ENCODE assay signal across 17 mouse cellular contexts in genomic region chr11:77960898-77961297, GRCm38 (mm10). TPM values are rescaled to one million over a fixed set of nuclear protein-coding genes. Genes with fewer than 3 reads are reported as not detected.
A peak's percentile ranks its signal among the peaks of the same experiment; 100 is the strongest.
DNase-seq lines count a peak whose midpoint lies in the region; ATAC-seq and TF ChIP-seq lines count a peak whose summit lies in the region.
"Had no signal": no experiment of that assay in that cellular context is flagged by ENCODE, and none has a peak within 500 bp of the region (broad histone marks: within the 10 kb centered on the region; RNA-seq: fewer than 3 reads in every experiment).

No protein-coding gene starts in this region.

- peak; percentile 55 for DNase-seq in adrenal gland, postnatal 10 days
- DNase-seq in adrenal gland, adult 18-20 months (ENCODE audit: low spot score in 2 of 2) = no peak
- peak; percentile 16 for DNase-seq in lung, postnatal 0 days (ENCODE audit: low spot score)
- no peak for DNase-seq in lung, postnatal 10 days
- DNase-seq in MEL (ENCODE audit: low read depth, low spot score) = peak; percentile 51
- DNase-seq in forebrain, postnatal 0 days = no peak
- DNase-seq in cerebellum, postnatal 36 days = no peak
- no peak for DNase-seq in thymus, postnatal 14 days
- DNase-seq: B cell, adult 2 months; cerebellum, adult 9-10 months; heart, adult 18-20 months; kidney, adult 11 months had no signal

- no peaks in the 10 kb centered on the region for H3K4me1 ChIP-seq in lung, postnatal 0 days (ENCODE audit: insufficient read depth, low read depth, low read length)
- H3K4me1 ChIP-seq in MEL (ENCODE audit: control insufficient read depth in 1 of 2, insufficient read depth in 2 of 2, low read length in 2 of 2) = peaks cover 2% of the 10 kb centered on the region in 2 experiments; a peak in 2 of 4 replicates
- peaks cover 38% of the 10 kb centered on the region for H3K4me1 ChIP-seq in forebrain, postnatal 0 days (ENCODE audit: insufficient read depth)

- TF ChIP-seq EP300 in lung, postnatal 0 days (IDR thresholded peaks at IDR 0.05) = no peak
- TF ChIP-seq EP300 in MEL (IDR thresholded peaks at IDR 0.05; ENCODE audit: low read depth in 1 of 2, low read length in 2 of 2) = no peak

- H3K27me3 ChIP-seq in lung, postnatal 0 days (replicated peaks; ENCODE audit: insufficient read depth, low read length) = no peaks in the 10 kb centered on the region
- H3K27me3 ChIP-seq in MEL (ENCODE audit: control insufficient read depth in 1 of 2, insufficient read depth in 2 of 2, low read length in 2 of 2) = peaks cover 24 to 28% of the 10 kb centered on the region in 2 experiments
- H3K27me3 ChIP-seq in forebrain, postnatal 0 days (ENCODE audit: insufficient read depth, low read length) = no peaks in the 10 kb centered on the region

- ATAC-seq in lung, postnatal 0 days = no peak
- ATAC-seq in forebrain, postnatal 0 days = no peak

- 29% methylated on average over 5 of the region's 5 CpGs for WGBS in lung, postnatal 0 days
- 53% methylated on average over 5 of the region's 5 CpGs for WGBS in forebrain, postnatal 0 days

- H3K4me3 ChIP-seq in lung, postnatal 0 days (ENCODE audit: low read depth, low read length) = no peak overlapping the region
- no peak overlapping the region for H3K4me3 ChIP-seq in MEL (ENCODE audit: control insufficient read depth in 1 of 2, insufficient read depth in 1 of 2, low read depth in 2 of 2, low read length in 2 of 2)
- H3K4me3 ChIP-seq in forebrain, postnatal 0 days (ENCODE audit: low read depth, low read length) = no peak overlapping the region
- H3K4me3 ChIP-seq: heart, embryonic 15.5 days had no signal

- H3K27ac ChIP-seq in lung, postnatal 0 days (ENCODE audit: low read length) = no peak overlapping the region
- H3K27ac ChIP-seq in MEL (ENCODE audit: control insufficient read depth, low read depth, low read length) = no peak overlapping the region
- H3K27ac ChIP-seq in forebrain, postnatal 0 days (ENCODE audit: low read depth, low read length) = 0 out of 2 replicates have a peak overlapping the region, but pooled peaks have one; percentile 3
- H3K27ac ChIP-seq: heart, embryonic 15.5 days; hindbrain, embryonic 14.5 days; kidney, postnatal 0 days; liver, embryonic 14.5 days had no signal

- H3K9ac ChIP-seq in lung, postnatal 0 days (replicated peaks; ENCODE audit: low read depth) = no peak overlapping the region
- no peak overlapping the region for H3K9ac ChIP-seq in MEL (ENCODE audit: control insufficient read depth, low read depth, low read length, poor library complexity, severe bottlenecking)
- no peak overlapping the region for H3K9ac ChIP-seq in forebrain, postnatal 0 days
- H3K9ac ChIP-seq: heart, embryonic 15.5 days; hindbrain, embryonic 14.5 days; liver, embryonic 14.5 days had no signal

- no peak overlapping the region for H3K4me2 ChIP-seq in lung, postnatal 0 days (replicated peaks; ENCODE audit: low read depth, low read length)
- H3K4me2 ChIP-seq in forebrain, postnatal 0 days (ENCODE audit: low read depth) = no peak overlapping the region
- H3K4me2 ChIP-seq: heart, embryonic 15.5 days; hindbrain, embryonic 14.5 days had no signal

- no peak for TF ChIP-seq CTCF in lung, postnatal 0 days (IDR thresholded peaks at IDR 0.05)
- TF ChIP-seq CTCF in MEL (IDR thresholded peaks at IDR 0.05 in 2 of 3, conservative IDR thresholded peaks at IDR 0.05 in 1 of 3; ENCODE audit: control insufficient read depth in 1 of 3, insufficient read depth in 1 of 3, low read depth in 2 of 3, low read length in 3 of 3, poor library complexity in 1 of 3, severe bottlenecking in 1 of 3) = no peak
- no peak for TF ChIP-seq CTCF in forebrain, postnatal 0 days (IDR thresholded peaks at IDR 0.05; ENCODE audit: low read depth)

- no peaks in the 10 kb centered on the region for H3K79me2 ChIP-seq in MEL (ENCODE audit: control insufficient read depth, insufficient read depth, low read length, poor library complexity)

- no peaks in the 10 kb centered on the region for H3K36me3 ChIP-seq in lung, postnatal 0 days (ENCODE audit: insufficient read depth, low read length)
- peaks cover 0 to 6% of the 10 kb centered on the region in 2 experiments; a peak in 2 of 4 replicates for H3K36me3 ChIP-seq in MEL (ENCODE audit: control insufficient read depth in 1 of 2, insufficient read depth in 2 of 2, low read length in 2 of 2)
- peaks cover 6% of the 10 kb centered on the region; the same call in 1 of the 2 replicates for H3K36me3 ChIP-seq in forebrain, postnatal 0 days (ENCODE audit: insufficient read depth)
- H3K36me3 ChIP-seq: heart, embryonic 15.5 days had no signal

- no peaks in the 10 kb centered on the region for H3K9me3 ChIP-seq in lung, postnatal 0 days (ENCODE audit: low read length)
- H3K9me3 ChIP-seq in MEL (replicated peaks; ENCODE audit: insufficient read depth, low read length) = no peaks in the 10 kb centered on the region
- H3K9me3 ChIP-seq in forebrain, postnatal 0 days (ENCODE audit: low read length) = no peaks in the 10 kb centered on the region
- H3K9me3 ChIP-seq: heart, embryonic 15.5 days had no signal

- no peak for TF ChIP-seq POLR2A in MEL (IDR thresholded peaks at IDR 0.05; ENCODE audit: control insufficient read depth in 1 of 2, insufficient read depth in 1 of 2, low read depth in 1 of 2, low read length in 2 of 2, poor library complexity in 1 of 2)

- no peak for TF ChIP-seq RAD21 in MEL (IDR thresholded peaks at IDR 0.05; ENCODE audit: low read depth, low read length)

TF ChIP-seq in MEL, 35 proteins besides CTCF, POLR2A, EP300 and RAD21:
- TF ChIP-seq JUND (IDR thresholded peaks at IDR 0.05; ENCODE audit: low read depth, low read length) (0 out of 2 replicates have a peak, but pooled peaks have one; percentile 30), HCFC1 (IDR thresholded peaks at IDR 0.05; ENCODE audit: low read depth, low read length) (no peak)
TF ChIP-seq in MEL: peak in this region for 1.

RNA-seq across cellular contexts. Expression of gene Phf12, which starts 21.7 kb away (rescaled TPM):
- total RNA-seq in adrenal gland, postnatal 10 days (2021) = 10 to 100 TPM; 42.9 to 55.3 TPM
- 10 to 100 TPM; 42.3 to 51.8 TPM for total RNA-seq in adrenal gland, adult 18-20 months (2021)
- 7.7 and 9.0 TPM in 2 replicates for polyA plus RNA-seq in lung, postnatal 0 days (2015; fragmentation: Nextera tagmentation; extraction: Ambion mirVana)
- 19.2 and 20.7 TPM in 2 replicates for total RNA-seq in MEL (2012; rRNA removed)
- 10 to 100 TPM; 43.8 to 56.9 TPM for polyA plus RNA-seq in MEL (2012; ENCODE audit: insufficient read depth in 1 of 2, insufficient read length in 2 of 2, low read depth in 1 of 2, low replicate concordance in 2 of 2, missing spikeins in 1 of 2)
- total RNA-seq in forebrain, postnatal 0 days (2014; rRNA removed) = 35.9 and 49.3 TPM in 2 replicates
- 6.2 and 9.1 TPM in 2 replicates for polyA plus RNA-seq in forebrain, postnatal 0 days (2015; fragmentation: Nextera tagmentation; extraction: Ambion mirVana)

RNA-seq across cellular contexts. Expression of gene Sez6, which starts 30.3 kb away (rescaled TPM):
- total RNA-seq in adrenal gland, postnatal 10 days (2021) = 1 to 10 TPM; 2.5 to 3.6 TPM
- total RNA-seq in adrenal gland, adult 18-20 months (2021) = 1 to 10 TPM; 2.1 to 2.4 TPM
- 0.04 and 0.06 TPM in 2 replicates for polyA plus RNA-seq in lung, postnatal 0 days (2015; fragmentation: Nextera tagmentation; extraction: Ambion mirVana)
- 0.04 and 0.07 TPM in 2 replicates for total RNA-seq in MEL (2012; rRNA removed)
- polyA plus RNA-seq in MEL (2012; ENCODE audit: insufficient read depth in 1 of 2, insufficient read length in 2 of 2, low read depth in 1 of 2, low replicate concordance in 2 of 2, missing spikeins in 1 of 2) = not detected
- total RNA-seq in forebrain, postnatal 0 days (2014; rRNA removed) = 150 and 194 TPM in 2 replicates
- 183 and 214 TPM in 2 replicates for polyA plus RNA-seq in forebrain, postnatal 0 days (2015; fragmentation: Nextera tagmentation; extraction: Ambion mirVana)
- total RNA-seq: megakaryocyte, adult 5-6 weeks had no signal

Comparison
In these comparisons a context has a peak if more than half of its experiments do, and no peak if none do; other contexts are left out.
1. DNase-seq: peak in adrenal gland, postnatal 10 days (single experiment), lung, postnatal 0 days (single experiment) and MEL (single experiment); none in adrenal gland, adult 18-20 months (0 of 2), lung, postnatal 10 days (single experiment), forebrain, postnatal 0 days (single experiment), cerebellum, postnatal 36 days (0 of 2) and thymus, postnatal 14 days (single experiment).
2. RNA of gene Sez6, which starts 30.3 kb away (total RNA-seq): 150 to 194 TPM in forebrain, postnatal 0 days; 2.5 to 3.6 TPM in adrenal gland, postnatal 10 days, 2.1 to 2.4 TPM in adrenal gland, adult 18-20 months and 0.04 to 0.07 TPM in MEL; every median in the first group is over 10 times any median in the second.